Mouse (Mus musculus) lung, adult 18-20 months (tissue): Measurements from ENCODE around the gene Cpsf4l.

Experiments used
- DNase-seq, 2 experiments: peaks; one replicate each; pipeline ENCODE4 v3.0.0; 2022; ENCODE audit warnings: mixed read lengths in 2 of 2

Cpsf4l gene

GRCm38 (mm10) chr11:113735151-113735550, 25.3 kb upstream of the Cpsf4l start:
- DNase-seq, result no peak

- DNase-seq, result peak; percentile 85 to 91
Observed at GRCm38 (mm10) chr11:113733631-113734364, 24.0 kb upstream of the Cpsf4l start.

GRCm38 (mm10) chr11:113731945-113732612, 22.3 kb upstream of the Cpsf4l start:
- no peak for DNase-seq

GRCm38 (mm10) chr11:113730879-113731278, 21.1 kb upstream of the Cpsf4l start:
- DNase-seq, result peak in 1 of 2 experiments; percentile 62

GRCm38 (mm10) chr11:113729917-113730316, 20.1 kb upstream of the Cpsf4l start:
- DNase-seq, result peak in 1 of 2 experiments; percentile 47

GRCm38 (mm10) chr11:113729239-113729638, 19.4 kb upstream of the Cpsf4l start:
- DNase-seq, result no peak

- no peak for DNase-seq
Observed at GRCm38 (mm10) chr11:113727992-113728391, 18.2 kb upstream of the Cpsf4l start.

GRCm38 (mm10) chr11:113726994-113727888, 17.4 kb upstream of the Cpsf4l start:
- no peak for DNase-seq

GRCm38 (mm10) chr11:113725235-113726048, 15.6 kb upstream of the Cpsf4l start:
- no peak for DNase-seq

GRCm38 (mm10) chr11:113722405-113723090, 12.7 kb upstream of the Cpsf4l start:
- DNase-seq, result no peak

- peak; percentile 53 to 66 for DNase-seq
Observed at GRCm38 (mm10) chr11:113717767-113718424, 8.1 kb upstream of the Cpsf4l start.

- no peak for DNase-seq
Observed at GRCm38 (mm10) chr11:113716132-113716531, 6.3 kb upstream of the Cpsf4l start.

- DNase-seq, result peak in 1 of 2 experiments; percentile 41
Observed at GRCm38 (mm10) chr11:113715078-113715674, 5.4 kb upstream of the Cpsf4l start.

- DNase-seq, result no peak
Observed at GRCm38 (mm10) chr11:113711061-113711460, 1.2 kb upstream of the Cpsf4l start.

- DNase-seq, result no peak
Observed at GRCm38 (mm10) chr11:113710257-113710777, 500 bp upstream of the Cpsf4l start.

- no peak for DNase-seq
Observed at GRCm38 (mm10) chr11:113709272-113709671, 545 bp downstream of the Cpsf4l start.

GRCm38 (mm10) chr11:113708629-113709213, 1.1 kb downstream of the Cpsf4l start:
- no peak for DNase-seq

GRCm38 (mm10) chr11:113705966-113706652, 3.7 kb downstream of the Cpsf4l start:
- DNase-seq, result no peak

GRCm38 (mm10) chr11:113703758-113704157, 6.1 kb downstream of the Cpsf4l start:
- peak; percentile 76 to 78 for DNase-seq
